ENCODE assay signal across 14 mouse cellular contexts in genomic region chr5:107176196-107176595, GRCm38 (mm10).
"Had no signal": no experiment of that assay in that cellular context is flagged by ENCODE, and none has a peak within 500 bp of the region (broad histone marks: within the 10 kb centered on the region; RNA-seq: fewer than 3 reads in every experiment).

No protein-coding gene starts in this region.

- DNase-seq: lung, adult 2 months; lung, postnatal 14 days; right cerebral cortex, postnatal 14 days; thymus, adult 2 months; thymus, postnatal 25 days; thymus, postnatal 4 days had no signal

- H3K4me3 ChIP-seq: lung, embryonic 15.5 days; megakaryocyte, embryonic 14.5 days; midbrain, embryonic 13.5 days; midbrain, embryonic 15.5 days; neural tube, embryonic 12.5 days; stomach, embryonic 15.5 days had no signal

- H3K27ac ChIP-seq: lung, embryonic 15.5 days; macrophage; midbrain, embryonic 13.5 days; midbrain, embryonic 15.5 days; neural tube, embryonic 12.5 days; stomach, embryonic 15.5 days; stomach, postnatal 0 days had no signal
